Comparison of ENCODE assay signal across 8 mouse cellular contexts in genomic region chr9:116098724-116099595, GRCm38 (mm10).
A peak's percentile ranks its signal among the peaks of the same experiment; 100 is the strongest.
DNase-seq lines count a peak whose midpoint lies in the region; ATAC-seq lines count a peak whose summit lies in the region.

No protein-coding gene starts in this region.

- peak overlapping the region; percentile 37; the same call in 1 of the 2 replicates for H3K27ac ChIP-seq in kidney, embryonic 14.5 days (ENCODE audit: low read depth, low read length)

- H3K9ac ChIP-seq in kidney, embryonic 14.5 days (ENCODE audit: low read depth, low read length), result no peak overlapping the region

- no peak overlapping the region for H3K4me2 ChIP-seq in kidney, embryonic 14.5 days (replicated peaks; ENCODE audit: low read depth, low read length)

- peak; percentile 57; the same call in 1 of the 2 replicates for ATAC-seq in kidney, embryonic 14.5 days (ENCODE audit: low FRiP score, low TSS enrichment)

- H3K4me1 ChIP-seq in kidney, embryonic 14.5 days (ENCODE audit: control insufficient read depth, insufficient read depth, low read length), result peaks cover 12% of the 10 kb centered on the region

- no peaks in the 10 kb centered on the region for H3K27me3 ChIP-seq in kidney, embryonic 14.5 days (ENCODE audit: control insufficient read depth, insufficient read depth, low read length)

- H3K36me3 ChIP-seq in kidney, embryonic 14.5 days (ENCODE audit: control insufficient read depth, insufficient read depth, low read length), result peaks cover 35% of the 10 kb centered on the region; the same call in 1 of the 2 replicates

- intact Hi-C loops in gastrocnemius, postnatal 36 days (cut with DNase I), result loop anchor here (5.0 kb wide), 1 partner anchor 83 kb away; no protein-coding TSS in a partner anchor

- no peak overlapping the region for H3K4me3 ChIP-seq in kidney, embryonic 14.5 days (ENCODE audit: low read length)

- no peaks in the 10 kb centered on the region for H3K9me3 ChIP-seq in kidney, embryonic 14.5 days (ENCODE audit: control insufficient read depth, low read length)

- peak; percentile 74 for DNase-seq in layer of hippocampus, adult 9-11 months
- DNase-seq in layer of hippocampus, adult 8-10 months (ENCODE audit: low spot score in 2 of 2), result no peak
- peak; percentile 31 for DNase-seq in brain, adult 2 months (ENCODE audit: low read depth, low spot score)
- DNase-seq in gastrocnemius, postnatal 36 days, result peak; percentile 53 to 56
- peak; percentile 72 to 91 for DNase-seq in lung, postnatal 4 days
- DNase-seq in thymus, postnatal 4 days, result no peak
- no peak for DNase-seq in B cell, adult 2 months

- WGBS in kidney, embryonic 14.5 days, result 58% methylated on average over 16 of the region's 16 CpGs

Comparison
In these comparisons a context has a peak if more than half of its experiments do, and no peak if none do; other contexts are left out.
1. DNase-seq: peak in layer of hippocampus, adult 9-11 months (single experiment), brain, adult 2 months (single experiment), gastrocnemius, postnatal 36 days (2 of 2) and lung, postnatal 4 days (2 of 2); none in layer of hippocampus, adult 8-10 months (0 of 2), thymus, postnatal 4 days (single experiment) and B cell, adult 2 months (0 of 2).